Mouse (Mus musculus): Measurements from ENCODE around the gene Endou. TPM values are rescaled to one million over a fixed set of nuclear protein-coding genes. Genes with fewer than 3 reads are reported as not detected.

Endou gene
- total RNA-seq, 2 experiments from 2014 or later, result 0.66 to 0.70 TPM

- DNase-seq, result no peak
These were observed 3.6 kb downstream of the Endou start for GRCm38 (mm10) chr15:97727520-97727919.

DNA sequence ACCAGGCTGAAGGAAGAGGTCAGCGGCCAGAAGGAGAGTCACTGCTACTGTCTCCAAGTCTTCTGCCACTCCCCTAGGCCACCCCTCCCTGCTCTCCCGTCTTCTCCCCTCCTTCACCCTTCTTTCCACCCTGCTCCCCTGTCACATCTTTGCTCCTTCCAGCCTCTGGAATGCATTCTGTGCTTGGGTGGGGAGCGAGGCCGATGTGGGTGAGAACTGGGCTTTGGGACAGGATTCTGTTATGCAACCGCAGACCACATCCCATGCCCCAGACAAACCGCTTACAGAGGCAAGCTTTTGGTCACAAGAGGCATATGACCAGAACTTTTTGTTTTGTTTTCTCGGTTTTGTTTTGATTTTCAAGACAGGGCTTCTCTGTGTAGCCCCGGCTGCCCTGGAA is 4.1 kb downstream of the Endou start:
- DNase-seq, result no peak

DNA sequence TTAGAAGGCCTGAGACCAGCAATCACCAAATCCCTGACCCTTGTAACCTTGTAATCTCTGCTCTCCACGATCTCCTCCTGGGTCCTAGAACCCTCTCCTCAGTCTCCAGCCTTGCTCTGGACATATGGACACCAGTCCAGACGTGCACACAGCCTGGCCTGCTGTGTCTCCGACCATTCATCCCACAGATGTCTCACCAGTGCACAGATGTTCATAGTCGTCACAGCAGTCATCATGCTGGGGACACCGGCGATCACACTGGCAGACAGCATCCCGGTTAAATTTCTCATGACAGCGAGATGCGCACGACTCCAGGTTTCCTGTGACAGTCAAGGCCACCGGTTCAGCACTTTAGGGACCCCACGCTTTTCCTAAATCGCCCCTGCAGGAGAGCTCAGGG is 4.8 kb downstream of the Endou start:
- DNase-seq, result no peak

DNA sequence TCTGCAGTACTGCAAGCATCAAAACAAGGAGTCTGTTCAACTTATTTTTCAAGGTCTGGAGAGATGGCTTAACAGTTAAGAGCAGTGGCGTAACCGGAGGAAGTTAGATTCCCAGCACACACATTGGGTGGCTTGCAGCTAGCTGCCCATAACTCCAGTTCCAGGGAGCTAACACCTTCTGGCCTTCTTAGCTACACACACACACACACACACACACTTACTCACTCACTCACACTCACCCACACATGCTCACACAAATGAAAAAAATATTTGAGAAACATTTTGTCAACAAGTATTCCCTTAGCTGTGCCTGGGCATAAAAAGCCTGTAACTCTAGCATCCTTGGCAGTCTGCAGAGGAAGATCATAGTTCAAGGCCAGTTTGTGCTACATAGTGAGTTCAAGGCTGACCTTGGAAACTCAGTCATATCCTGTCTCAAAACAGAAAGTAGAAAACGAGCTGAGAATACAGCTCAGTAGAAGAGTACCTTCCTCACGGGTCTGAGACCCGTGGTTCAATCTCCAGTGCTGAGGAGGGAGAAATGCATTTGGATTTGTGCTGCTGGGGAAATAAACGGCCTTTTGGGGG is 5.8 kb downstream of the Endou start:
- DNase-seq, result peak; percentile 59

GRCm38 (mm10) chr15:97724346-97725197 is 6.6 kb downstream of the Endou start:
- no peak for DNase-seq

DNA sequence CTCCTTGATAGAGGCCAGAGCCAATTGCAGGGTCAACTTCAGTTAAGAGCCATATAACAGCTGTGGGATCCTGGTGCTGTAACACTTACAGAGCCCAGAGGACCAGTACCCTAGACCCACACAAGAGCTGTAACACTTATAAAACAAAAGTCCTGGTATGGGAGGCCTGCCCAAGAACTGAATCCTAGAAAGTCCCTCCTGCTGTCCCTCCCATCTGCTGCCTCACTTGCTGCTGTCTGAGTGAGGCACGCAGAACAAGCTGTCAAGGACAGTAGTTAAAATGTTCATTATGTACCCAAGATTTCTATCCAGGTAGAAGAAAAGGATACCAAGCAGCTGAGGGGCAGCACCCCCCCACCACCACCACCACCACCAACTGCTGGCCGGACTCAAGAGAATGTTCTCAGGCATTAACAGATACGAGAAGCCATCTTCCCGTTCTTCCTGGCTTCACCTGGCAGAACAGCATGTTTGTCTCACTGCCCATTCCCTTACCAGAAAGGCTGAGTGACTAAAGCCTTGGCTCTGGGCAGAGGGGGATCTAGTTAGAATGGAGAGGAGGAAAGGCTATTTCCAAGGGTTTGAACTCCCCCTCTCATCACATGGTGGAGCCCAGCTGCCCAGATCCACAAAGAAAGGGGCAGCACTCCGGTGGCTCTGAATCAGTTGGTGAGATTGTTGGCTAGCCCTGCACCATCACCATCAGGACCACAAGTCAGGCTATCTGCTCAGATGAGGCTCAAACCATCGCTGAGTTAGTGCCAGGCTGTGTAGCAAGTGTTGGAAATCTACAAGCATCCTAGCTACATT is 7.4 kb downstream of the Endou start:
- DNase-seq, result no peak

DNA sequence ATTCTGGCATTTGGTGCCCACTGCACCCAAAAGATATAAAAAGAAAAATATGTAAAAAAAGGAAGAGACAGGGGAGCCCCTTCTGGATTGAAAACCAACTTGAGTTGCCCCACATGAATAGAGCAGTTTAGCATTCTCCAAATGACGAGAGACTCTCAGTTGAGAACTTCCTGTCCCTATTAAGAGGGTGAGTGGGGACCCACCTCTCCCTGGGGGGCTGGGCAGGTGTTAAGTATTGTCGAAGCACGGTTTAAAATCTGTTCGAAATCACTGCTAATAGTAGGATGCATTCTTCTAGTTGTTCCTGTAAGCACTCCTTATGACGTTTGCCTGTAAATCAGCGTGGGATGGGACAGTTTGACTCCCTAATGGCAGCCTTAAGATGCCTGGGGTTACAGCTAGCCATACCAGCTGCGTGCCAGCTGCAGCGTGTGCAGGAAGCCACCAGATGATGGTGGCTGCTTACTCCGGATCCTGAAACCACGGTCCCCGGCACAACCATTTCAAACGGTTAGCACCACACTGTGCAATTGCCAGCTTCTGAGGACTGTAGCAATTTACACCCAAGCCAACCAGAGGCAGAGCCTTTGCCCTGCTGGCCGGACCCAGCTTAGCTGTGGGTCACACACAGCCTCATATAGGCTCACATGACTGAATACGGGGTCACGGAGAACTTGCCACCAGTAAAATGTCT is 10.0 kb downstream of the Endou start:
- DNase-seq, result no peak

- peak in 1 of 2 experiments; percentile 38 for DNase-seq
These were observed 11.0 kb downstream of the Endou start for GRCm38 (mm10) chr15:97720026-97720675.

DNA sequence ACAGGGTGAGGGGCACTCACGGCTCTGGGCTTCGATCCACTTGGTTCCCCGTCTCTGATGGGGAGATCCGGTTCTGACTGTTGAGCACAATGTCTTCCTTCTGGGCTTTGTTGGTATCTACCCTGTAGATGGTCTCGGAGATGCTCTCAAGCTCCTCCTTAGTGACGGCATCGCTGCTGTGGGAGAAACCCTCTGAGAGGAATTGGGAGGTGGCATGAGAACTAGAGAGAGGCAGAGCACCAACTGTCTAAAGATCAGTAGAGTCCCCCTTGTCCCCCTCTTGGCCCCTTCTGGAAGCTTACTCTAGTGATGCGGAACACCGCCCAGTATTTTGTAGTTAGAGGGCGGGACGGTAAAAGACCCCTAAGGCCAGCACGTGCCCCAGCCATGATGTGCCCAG is 11.6 kb downstream of the Endou start:
- no peak for DNase-seq

GRCm38 (mm10) chr15:97718535-97719155 is 12.5 kb downstream of the Endou start:
- DNase-seq, result no peak

DNA sequence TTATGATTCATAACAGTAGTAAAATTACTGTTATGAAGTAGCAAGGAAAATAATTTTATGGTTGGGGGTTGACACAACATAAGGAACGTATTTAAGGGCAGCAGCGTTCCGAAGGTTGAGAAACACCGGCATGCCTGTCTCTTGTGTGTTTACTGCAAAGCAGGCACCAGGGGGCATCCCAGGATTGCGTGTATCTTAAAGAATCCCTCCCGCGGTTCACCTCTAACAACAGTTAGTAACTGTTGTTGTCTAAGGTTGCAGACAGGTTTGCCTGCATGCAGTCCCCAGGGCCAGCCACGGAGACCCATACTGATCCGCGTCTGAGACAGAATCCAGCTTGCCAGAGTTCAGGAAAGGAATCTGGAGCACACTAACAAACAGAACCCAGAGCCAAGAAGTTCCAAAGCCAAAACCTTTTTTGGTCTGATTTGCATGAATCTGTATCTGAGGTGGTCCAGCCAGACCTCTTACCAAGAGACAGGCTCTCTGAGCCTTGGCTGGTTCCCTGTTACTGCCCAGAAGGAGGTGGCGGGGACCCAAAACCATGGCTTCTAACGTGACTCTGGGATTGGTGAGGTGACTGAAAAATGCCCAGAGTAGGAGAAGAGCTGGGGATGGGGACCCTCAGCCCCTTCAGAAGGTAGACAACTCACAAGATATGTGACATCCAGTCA is 13.1 kb downstream of the Endou start:
- peak; percentile 73 to 82 for DNase-seq

DNA sequence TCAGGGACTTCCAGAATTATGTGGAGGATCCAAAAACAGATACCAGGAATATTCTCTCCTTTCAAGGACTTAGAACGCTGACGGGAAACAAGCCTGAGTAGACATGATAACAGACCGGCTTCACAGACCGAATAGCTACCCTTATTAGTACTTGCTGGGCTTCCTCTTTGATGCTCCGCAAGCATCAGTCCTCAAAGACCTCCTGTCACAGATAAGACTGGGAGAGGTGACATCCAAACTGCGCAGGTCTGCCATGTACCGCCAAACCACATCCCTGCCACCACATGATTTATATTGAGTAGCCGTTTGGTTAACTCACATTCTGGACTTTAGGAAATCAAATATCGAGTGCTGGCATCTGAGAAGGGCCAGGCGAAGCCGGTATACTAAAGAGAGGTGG is 14.4 kb downstream of the Endou start:
- DNase-seq, result no peak

- no peak for DNase-seq
These were observed 15.4 kb downstream of the Endou start for GRCm38 (mm10) chr15:97715734-97716133.

DNA sequence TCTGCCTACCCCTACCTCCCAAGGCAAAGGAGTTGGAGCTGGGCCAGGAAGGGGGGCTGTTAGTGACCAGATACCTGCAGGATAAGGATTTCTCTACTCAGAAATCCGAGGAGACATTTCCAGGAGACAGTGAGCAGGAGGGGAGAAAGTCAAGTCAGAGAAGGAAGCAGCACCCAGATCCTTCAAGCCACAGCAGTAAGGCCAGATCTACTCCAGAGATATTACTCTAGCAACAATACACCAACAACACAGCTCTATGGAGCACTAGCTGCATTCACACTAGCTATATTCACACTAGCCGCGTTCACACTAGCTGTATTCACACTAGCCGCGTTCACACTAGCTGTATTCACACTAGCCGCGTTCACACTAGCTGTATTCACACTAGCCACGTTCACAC is 16.1 kb downstream of the Endou start:
- DNase-seq, result no peak

DNA sequence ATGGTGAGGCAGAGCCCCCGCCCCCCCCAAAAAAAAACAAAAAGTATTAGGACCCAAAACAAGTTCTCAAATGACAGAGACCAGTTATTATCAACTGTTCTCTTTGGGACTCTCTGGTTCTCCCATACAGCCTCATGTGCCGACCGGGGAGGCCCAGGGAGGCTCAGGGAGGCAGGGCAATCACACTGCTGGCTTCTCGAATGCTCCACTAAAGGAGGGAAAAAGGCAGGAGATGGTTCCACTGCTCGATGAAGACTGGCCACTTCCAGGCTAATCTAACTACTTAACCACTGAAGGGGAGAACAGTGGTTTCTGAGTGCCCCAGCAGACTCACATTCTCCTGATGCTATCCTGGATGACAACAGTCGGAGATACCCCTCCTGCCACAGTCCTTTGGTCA is 18.6 kb downstream of the Endou start:
- DNase-seq, result no peak

DNA sequence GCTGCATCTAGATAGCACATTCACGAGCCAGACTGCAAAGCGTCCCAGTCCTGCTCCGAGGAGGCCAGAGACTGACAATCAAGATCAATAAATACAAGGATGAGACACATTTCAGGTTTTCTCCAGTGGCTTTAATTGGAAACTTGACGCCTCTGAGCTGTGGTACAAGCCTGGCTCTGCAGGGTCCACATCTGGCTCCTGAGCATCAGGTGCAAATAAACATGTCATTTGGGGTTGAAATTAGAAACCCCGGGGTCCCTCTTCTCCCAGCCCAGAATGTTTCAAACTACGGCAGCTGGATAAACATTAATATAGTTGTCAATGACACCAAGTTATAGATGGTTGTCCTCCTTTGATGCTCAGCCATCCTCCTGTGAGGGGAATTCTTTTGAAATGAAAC is 20.2 kb downstream of the Endou start:
- DNase-seq, result no peak

GRCm38 (mm10) chr15:97705211-97706050 is 25.7 kb downstream of the Endou start, which contains the start of gene Rpap3:
Gene Rpap3 (minus strand): TSS chr15:97705825.
- peak; percentile 93 to 95 for DNase-seq

DNA sequence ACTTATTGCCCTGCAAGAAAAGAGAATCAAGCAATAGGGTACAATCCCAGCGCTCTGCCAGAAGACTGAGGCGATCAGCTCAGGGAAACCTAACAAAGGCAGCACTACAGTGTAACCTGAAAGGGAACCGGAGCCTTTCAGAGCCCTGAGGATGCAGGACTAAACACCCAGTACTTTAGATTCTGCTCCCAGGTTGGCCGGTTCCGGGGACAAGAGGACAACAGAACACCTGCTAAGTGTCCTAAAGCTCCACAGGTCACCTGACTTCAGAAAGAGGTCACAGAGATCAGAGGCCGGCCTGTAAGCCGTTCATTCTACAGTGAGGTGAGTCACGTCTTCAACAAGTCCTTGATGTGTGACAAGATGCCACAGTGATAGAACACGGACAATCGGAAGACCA is 34.5 kb downstream of the Endou start:
- DNase-seq, result peak in 1 of 2 experiments; percentile 13

- DNase-seq, result peak; percentile 44 to 65
These were observed 37.7 kb downstream of the Endou start for GRCm38 (mm10) chr15:97693411-97693810.

GRCm38 (mm10) chr15:97684118-97684517 is 47.0 kb downstream of the Endou start:
- no peak for DNase-seq
